8 mouse cellular contexts compared by ENCODE assay signal in the genomic region with DNA sequence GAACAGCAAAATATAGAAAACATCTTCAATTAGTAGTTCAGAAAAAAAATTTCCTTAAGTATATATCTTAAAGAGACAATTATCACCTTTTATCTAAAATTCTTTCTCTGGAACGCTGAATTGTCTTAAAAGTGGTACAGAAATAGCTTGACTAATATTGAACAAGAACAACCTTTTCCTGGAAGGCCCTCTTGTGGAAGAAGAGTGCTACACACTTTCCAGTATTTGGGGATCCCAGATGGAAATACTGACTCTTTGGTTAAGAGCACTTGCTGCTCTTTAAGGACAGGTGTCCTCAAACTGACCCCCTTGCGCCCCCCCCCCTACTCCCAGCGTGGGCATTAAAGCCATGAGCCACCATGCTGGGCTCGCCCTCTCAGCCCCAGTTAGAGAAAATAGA. TPM values are rescaled to one million over a fixed set of nuclear protein-coding genes. Genes with fewer than 3 reads are reported as not detected.
A peak's percentile ranks its signal among the peaks of the same experiment; 100 is the strongest.
DNase-seq lines count a peak whose midpoint lies in the region; ATAC-seq and TF ChIP-seq lines count a peak whose summit lies in the region.

No protein-coding gene starts in this region.

- H3K9me3 ChIP-seq in heart, embryonic 10.5 days, result no peaks in the 10 kb centered on the region
- H3K9me3 ChIP-seq in midbrain, embryonic 15.5 days, result no peaks in the 10 kb centered on the region

- H3K36me3 ChIP-seq in heart, embryonic 10.5 days, result peaks cover 67% of the 10 kb centered on the region
- H3K36me3 ChIP-seq in midbrain, embryonic 15.5 days (replicated peaks), result 0 out of 2 replicates have a peak, but pooled peaks cover 14% of the 10 kb centered on the region

- H3K9ac ChIP-seq in midbrain, embryonic 15.5 days, result no peak overlapping the region

- H3K27ac ChIP-seq in heart, embryonic 10.5 days, result no peak overlapping the region
- no peak overlapping the region for H3K27ac ChIP-seq in midbrain, embryonic 15.5 days

- no peak overlapping the region for H3K4me2 ChIP-seq in midbrain, embryonic 15.5 days

- H3K27me3 ChIP-seq in heart, embryonic 10.5 days (ENCODE audit: insufficient read depth, poor library complexity, severe bottlenecking), result no peaks in the 10 kb centered on the region
- H3K27me3 ChIP-seq in Patski, result no peaks in the 10 kb centered on the region
- no peaks in the 10 kb centered on the region for H3K27me3 ChIP-seq in midbrain, embryonic 15.5 days (replicated peaks)

- TF ChIP-seq CTCF in Patski (IDR thresholded peaks at IDR 0.05), result peak; percentile 62

- peak; percentile 62 for ATAC-seq in Patski
- ATAC-seq in erythroid progenitor cell, adult 5-6 weeks (replicated peaks; ENCODE audit: low FRiP score, poor library complexity, severe bottlenecking), result no peak
- ATAC-seq in midbrain, embryonic 15.5 days (replicated peaks), result no peak

- DNase-seq in heart, adult 8-10 months (ENCODE audit: low spot score), result peak; percentile 48
- no peak for DNase-seq in heart, embryonic 10.5 days (ENCODE audit: low spot score)
- DNase-seq in 416B (ENCODE audit: low read depth) (peak; percentile 56), Patski (ENCODE audit: low read depth, low spot score) (no peak)
- DNase-seq in fibroblast of lung, adult 2 months (ENCODE audit: low read depth), result peak; percentile 46
- peak; percentile 15 for DNase-seq in retina, adult 2 months (ENCODE audit: low read depth, low spot score)

- POLR2A ChIA-PET in Patski (lab: Charles Lee), result interaction anchor here (1.7 kb wide), 1 partner anchor 308 kb away, joined by 3 read pairs; no protein-coding TSS in a partner anchor

- CTCF ChIA-PET in Patski (lab: Charles Lee), result interaction anchor here (1.2 to 2.3 kb wide), 6 partner anchors 11 to 312 kb away, joined by 3 to 19 read pairs (median 6); no protein-coding TSS in a partner anchor

- H3K4me3 ChIP-seq in heart, embryonic 10.5 days, result no peak overlapping the region
- no peak overlapping the region for H3K4me3 ChIP-seq in midbrain, embryonic 15.5 days

- 58% methylated on average over 4 of the region's 4 CpGs for WGBS in heart, embryonic 10.5 days
- 57% methylated on average over 4 of the region's 4 CpGs for WGBS in midbrain, embryonic 15.5 days

- in situ Hi-C loops in Patski (cut with MboI; ENCODE audit: low pct_unique_long_range_greater_than_20kb), result loop anchor here (5.0 to 10.0 kb wide), 4 partner anchors 83 to 308 kb away; a partner anchor contains a TSS

- H3K4me1 ChIP-seq in heart, embryonic 10.5 days, result no peaks in the 10 kb centered on the region
- H3K4me1 ChIP-seq in midbrain, embryonic 15.5 days, result no peaks in the 10 kb centered on the region

RNA-seq across cellular contexts. Expression of a gene that starts 48.6 kb away (rescaled TPM):
- total RNA-seq in heart, adult 8-10 months (2022), result 10 to 100 TPM; 15.6 to 23.3 (median 18.1) TPM
- 32.2 and 39.1 TPM in 2 replicates for polyA plus RNA-seq in heart, embryonic 10.5 days (2016; fragmentation: Nextera tagmentation; extraction: Ambion mirVana)
- polyA plus RNA-seq in Patski (2021), result 39.9 TPM
- total RNA-seq in erythroid progenitor cell, adult 5-6 weeks (2015; ENCODE audit: low replicate concordance), result 56.6 and 88.9 TPM in 2 replicates
- total RNA-seq in erythroid progenitor cell, adult 5-6 weeks (2017; ENCODE audit: low replicate concordance), result 50.8 and 108 TPM in 2 replicates
- polyA plus RNA-seq in midbrain, embryonic 15.5 days (2015; fragmentation: Nextera tagmentation; extraction: Ambion mirVana), result 25.8 and 28.4 TPM in 2 replicates

Comparison
In these comparisons a context has a peak if more than half of its experiments do, and no peak if none do; other contexts are left out.
1. DNase-seq: peak in heart, adult 8-10 months (single experiment), 416B (single experiment), fibroblast of lung, adult 2 months (single experiment) and retina, adult 2 months (single experiment); none in heart, embryonic 10.5 days (single experiment) and Patski (single experiment).